Mouse (Mus musculus) olfactory bulb, adult 2 months (tissue): Measurements from ENCODE around the gene Rbm38.

Experiments used
- CTCF ChIP-seq: fragments of 200-500 bp; IDR thresholded peaks from 2 replicates; pipeline ENCODE4 v1.5.1; 2012; ENCODE audit warnings: low read depth, mild to moderate bottlenecking, low read length, moderate library complexity; ENCODE audit not compliant: insufficient read depth
- POLR2A ChIP-seq: fragments of 200-500 bp; IDR thresholded peaks from 2 replicates; pipeline ENCODE4 v1.6.1; 2012; ENCODE audit warnings: mild to moderate bottlenecking, low read depth, low read length, moderate library complexity; ENCODE audit not compliant: insufficient read depth

DNA sequence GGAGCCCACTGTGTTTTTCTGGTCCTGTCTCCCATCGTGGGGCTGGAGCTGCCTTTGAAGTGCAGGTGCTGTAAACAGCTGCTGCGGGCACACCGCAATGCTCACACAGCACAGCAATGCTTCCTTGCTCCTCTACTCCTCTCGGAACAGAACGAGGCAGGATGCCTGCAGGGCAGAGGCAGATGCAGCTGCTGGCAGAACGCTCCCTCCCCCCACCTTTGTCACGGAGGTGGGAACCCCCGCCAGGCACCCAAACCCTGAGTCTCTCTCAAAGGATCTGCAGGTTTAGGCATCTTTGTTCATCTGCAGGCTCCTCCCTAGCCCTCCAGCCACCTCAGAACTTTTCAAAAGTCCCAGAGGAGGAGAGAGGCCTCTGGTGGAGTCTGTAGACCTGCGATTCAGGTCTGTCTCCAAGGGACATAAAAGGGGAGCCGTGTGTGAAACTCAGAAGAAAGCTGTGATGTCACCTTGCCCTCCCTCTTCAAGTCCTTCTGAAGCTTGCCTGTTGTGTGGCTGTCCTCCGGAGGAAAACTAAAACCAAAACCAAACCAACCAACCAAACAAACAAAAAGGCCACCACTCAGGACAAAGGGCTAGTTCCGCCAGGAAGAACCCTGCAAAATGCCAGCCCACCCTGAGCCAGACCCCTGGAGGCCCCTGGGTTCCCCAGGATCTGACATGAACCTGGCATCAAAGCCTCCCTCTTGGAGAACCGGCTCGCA is 42.7 kb upstream of the Rbm38 start, which contains the start of gene Spo11:
- no peak for TF ChIP-seq CTCF
- TF ChIP-seq POLR2A, result no peak
